ENCODE assay signal across 15 mouse cellular contexts in genomic region chr10:91208899-91209667, GRCm38 (mm10). TPM values are rescaled to one million over a fixed set of nuclear protein-coding genes. Genes with fewer than 3 reads are reported as not detected.
DNase-seq lines count a peak whose midpoint lies in the region; ATAC-seq and TF ChIP-seq lines count a peak whose summit lies in the region.
"Had no signal": no experiment of that assay in that cellular context is flagged by ENCODE, and none has a peak within 500 bp of the region (broad histone marks: within the 10 kb centered on the region; RNA-seq: fewer than 3 reads in every experiment).

No protein-coding gene starts in this region.

- no peak overlapping the region for H3K4me3 ChIP-seq in forebrain, embryonic 14.5 days (ENCODE audit: low read depth, low read length)
- H3K4me3 ChIP-seq in forebrain, embryonic 11.5 days (ENCODE audit: low read depth, low read length): no peak overlapping the region
- H3K4me3 ChIP-seq in lung, embryonic 14.5 days (ENCODE audit: low read depth, low read length): no peak overlapping the region
- H3K4me3 ChIP-seq in embryonic facial prominence, embryonic 13.5 days: no peak overlapping the region
- no peak overlapping the region for H3K4me3 ChIP-seq in macrophage (ENCODE audit: inconsistent target)
- H3K4me3 ChIP-seq: erythroblast, embryonic 14.5 days; hindbrain, embryonic 15.5 days had no signal

- no peaks in the 10 kb centered on the region for H3K9me3 ChIP-seq in forebrain, embryonic 14.5 days (replicated peaks; ENCODE audit: control insufficient read depth, low read length)
- no peaks in the 10 kb centered on the region for H3K9me3 ChIP-seq in forebrain, embryonic 11.5 days (ENCODE audit: control insufficient read depth, low read length)
- H3K9me3 ChIP-seq in lung, embryonic 14.5 days (ENCODE audit: low read depth, low read length): no peaks in the 10 kb centered on the region
- no peaks in the 10 kb centered on the region for H3K9me3 ChIP-seq in embryonic facial prominence, embryonic 13.5 days
- H3K9me3 ChIP-seq: hindbrain, embryonic 15.5 days had no signal

- peak; percentile 41 for DNase-seq in forebrain, embryonic 14.5 days (ENCODE audit: low spot score)
- DNase-seq in forebrain, embryonic 11.5 days (ENCODE audit: low spot score): no peak
- DNase-seq in lung, embryonic 14.5 days: no peak
- DNase-seq in lung, postnatal 14 days: no peak
- no peak for DNase-seq in testis, postnatal 10 days (ENCODE audit: low spot score)
- no peak for DNase-seq in kidney, postnatal 25 days
- DNase-seq: cerebellum, adult 18-20 months; kidney, postnatal 10 days; retina, postnatal 1 day had no signal

- no peaks in the 10 kb centered on the region for H3K79me2 ChIP-seq in macrophage (ENCODE audit: inconsistent target)

- WGBS in forebrain, embryonic 14.5 days: 81% methylated on average over 11 of the region's 11 CpGs
- 89% methylated on average over 11 of the region's 11 CpGs for WGBS in forebrain, embryonic 11.5 days
- WGBS in lung, embryonic 14.5 days: 73% methylated on average over 11 of the region's 11 CpGs
- WGBS in embryonic facial prominence, embryonic 13.5 days: 64% methylated on average over 11 of the region's 11 CpGs
- 45% methylated on average over 11 of the region's 11 CpGs for WGBS in macrophage (ENCODE audit: missing documents)

- no peak overlapping the region for H3K27ac ChIP-seq in forebrain, embryonic 14.5 days (ENCODE audit: low read depth, low read length)
- no peak overlapping the region for H3K27ac ChIP-seq in forebrain, embryonic 11.5 days (ENCODE audit: low read depth, low read length)
- no peak overlapping the region for H3K27ac ChIP-seq in lung, embryonic 14.5 days (ENCODE audit: low read depth)
- peak overlapping the region; percentile 76 for H3K27ac ChIP-seq in embryonic facial prominence, embryonic 13.5 days
- H3K27ac ChIP-seq in macrophage: peak overlapping the region; percentile 24; the same call in 1 of the 2 replicates
- H3K27ac ChIP-seq: hindbrain, embryonic 15.5 days had no signal

- H3K36me3 ChIP-seq in forebrain, embryonic 14.5 days (ENCODE audit: control insufficient read depth, insufficient read depth, low read length): no peaks in the 10 kb centered on the region
- H3K36me3 ChIP-seq in forebrain, embryonic 11.5 days (ENCODE audit: control insufficient read depth, insufficient read depth, low read length): no peaks in the 10 kb centered on the region
- H3K36me3 ChIP-seq in lung, embryonic 14.5 days (ENCODE audit: insufficient read depth): no peaks in the 10 kb centered on the region
- no peaks in the 10 kb centered on the region for H3K36me3 ChIP-seq in embryonic facial prominence, embryonic 13.5 days
- H3K36me3 ChIP-seq in macrophage (ENCODE audit: inconsistent target): no peaks in the 10 kb centered on the region
- H3K36me3 ChIP-seq: hindbrain, embryonic 15.5 days had no signal

- ATAC-seq in forebrain, embryonic 14.5 days: no peak; the same call in 1 of the 2 replicates
- ATAC-seq in forebrain, embryonic 11.5 days (replicated peaks; ENCODE audit: low FRiP score): no peak
- ATAC-seq in lung, embryonic 14.5 days (ENCODE audit: insufficient read depth): peak; percentile 31; the same call in 1 of the 2 replicates
- no peak for ATAC-seq in embryonic facial prominence, embryonic 13.5 days (ENCODE audit: insufficient number of reproducible peaks, insufficient read depth, low FRiP score, low TSS enrichment, low read depth)
- ATAC-seq: intestine, postnatal 0 days; Patski had no signal

- no peak overlapping the region for H3K9ac ChIP-seq in forebrain, embryonic 14.5 days (ENCODE audit: low read length)
- no peak overlapping the region for H3K9ac ChIP-seq in forebrain, embryonic 11.5 days (ENCODE audit: low read length)
- no peak overlapping the region for H3K9ac ChIP-seq in lung, embryonic 14.5 days
- no peak overlapping the region for H3K9ac ChIP-seq in embryonic facial prominence, embryonic 13.5 days
- H3K9ac ChIP-seq: hindbrain, embryonic 15.5 days had no signal

- H3K4me2 ChIP-seq in forebrain, embryonic 14.5 days (ENCODE audit: low read length): no peak overlapping the region
- H3K4me2 ChIP-seq in forebrain, embryonic 11.5 days (ENCODE audit: low read depth, low read length, severe bottlenecking): no peak overlapping the region
- no peak overlapping the region for H3K4me2 ChIP-seq in lung, embryonic 14.5 days
- peak overlapping the region; percentile 12; the same call in 1 of the 2 replicates for H3K4me2 ChIP-seq in embryonic facial prominence, embryonic 13.5 days
- H3K4me2 ChIP-seq: hindbrain, embryonic 15.5 days had no signal

- peaks cover 5% of the 10 kb centered on the region; the same call in 1 of the 2 replicates for H3K4me1 ChIP-seq in forebrain, embryonic 14.5 days (ENCODE audit: control insufficient read depth, insufficient read depth, low read length)
- H3K4me1 ChIP-seq in forebrain, embryonic 11.5 days (replicated peaks; ENCODE audit: control insufficient read depth, insufficient read depth, low read length): no peaks in the 10 kb centered on the region
- no peaks in the 10 kb centered on the region for H3K4me1 ChIP-seq in lung, embryonic 14.5 days (ENCODE audit: insufficient read depth)
- H3K4me1 ChIP-seq in embryonic facial prominence, embryonic 13.5 days: peaks cover 25% of the 10 kb centered on the region
- H3K4me1 ChIP-seq: hindbrain, embryonic 15.5 days had no signal

- no peaks in the 10 kb centered on the region for H3K27me3 ChIP-seq in forebrain, embryonic 14.5 days (replicated peaks; ENCODE audit: control insufficient read depth, insufficient read depth, low read length)
- H3K27me3 ChIP-seq in forebrain, embryonic 11.5 days (ENCODE audit: control insufficient read depth, insufficient read depth, low read length): no peaks in the 10 kb centered on the region
- H3K27me3 ChIP-seq in lung, embryonic 14.5 days (ENCODE audit: insufficient read depth, low read length): no peaks in the 10 kb centered on the region
- H3K27me3 ChIP-seq in embryonic facial prominence, embryonic 13.5 days: no peaks in the 10 kb centered on the region
- H3K27me3 ChIP-seq: hindbrain, embryonic 15.5 days; Patski had no signal

- TF ChIP-seq CTCF in lung, embryonic 14.5 days (IDR thresholded peaks at IDR 0.05; ENCODE audit: low read depth): no peak

RNA-seq across cellular contexts. Expression of gene Tmpo, which starts 28.0 kb away (rescaled TPM):
- 157 and 165 TPM in 2 replicates for polyA plus RNA-seq in forebrain, embryonic 14.5 days (2014; fragmentation: Nextera tagmentation; extraction: Ambion mirVana)
- 433 and 456 TPM in 2 replicates for polyA plus RNA-seq in forebrain, embryonic 11.5 days (2014; fragmentation: Nextera tagmentation; extraction: Ambion mirVana)
- polyA plus RNA-seq in lung, embryonic 14.5 days (2014; fragmentation: Nextera tagmentation; extraction: Ambion mirVana): 317 and 337 TPM in 2 replicates
- polyA plus RNA-seq in embryonic facial prominence, embryonic 13.5 days (2015; fragmentation: Nextera tagmentation; extraction: Ambion mirVana): 237 and 252 TPM in 2 replicates
- total RNA-seq in macrophage (2018; cell fraction: chromatin; rRNA removed): 100 to 1,000 TPM in 18 of 26 experiments, 10 to 100 TPM in 8; 67.3 to 260 (median 119) TPM
- total RNA-seq in macrophage (2018; cell fraction: cytosol; rRNA removed): 10 to 100 TPM; 22.0 to 43.2 (median 33.7) TPM
- 100 to 1,000 TPM in 8 of 26 experiments, 10 to 100 TPM in 18; 44.5 to 242 (median 80.1) TPM for total RNA-seq in macrophage (2018; cell fraction: nucleus; rRNA removed)
- 30.4 to 57.8 TPM (median 34.2 TPM) in 3 replicates for polyA plus RNA-seq in macrophage (2018)

Comparison
In these comparisons a context has a peak if more than half of its experiments do, and no peak if none do; other contexts are left out.
1. H3K27ac ChIP-seq: peak in embryonic facial prominence, embryonic 13.5 days (single experiment) and macrophage (single experiment); none in forebrain, embryonic 14.5 days (single experiment), forebrain, embryonic 11.5 days (single experiment) and lung, embryonic 14.5 days (single experiment).